Mouse (Mus musculus) thymus, adult 2 months (tissue): Measurements from ENCODE around the gene Pld6.

Source experiments
- CTCF ChIP-seq: fragments of 200-500 bp; IDR thresholded peaks from 2 replicates; pipeline ENCODE4 v1.5.1; 2012; ENCODE audit warnings: mild to moderate bottlenecking, control low read depth, low read length, moderate library complexity, borderline replicate concordance; ENCODE audit not compliant: control insufficient read depth, poor library complexity, insufficient read depth; ENCODE audit errors: extremely low read depth
- POLR2A ChIP-seq: fragments of 200-500 bp; IDR thresholded peaks from 2 replicates; pipeline ENCODE4 v1.6.1; 2012; ENCODE audit warnings: mild to moderate bottlenecking, low read length, control low read depth, moderate library complexity; ENCODE audit not compliant: control insufficient read depth, poor library complexity, insufficient read depth; ENCODE audit errors: extremely low read depth

DNA sequence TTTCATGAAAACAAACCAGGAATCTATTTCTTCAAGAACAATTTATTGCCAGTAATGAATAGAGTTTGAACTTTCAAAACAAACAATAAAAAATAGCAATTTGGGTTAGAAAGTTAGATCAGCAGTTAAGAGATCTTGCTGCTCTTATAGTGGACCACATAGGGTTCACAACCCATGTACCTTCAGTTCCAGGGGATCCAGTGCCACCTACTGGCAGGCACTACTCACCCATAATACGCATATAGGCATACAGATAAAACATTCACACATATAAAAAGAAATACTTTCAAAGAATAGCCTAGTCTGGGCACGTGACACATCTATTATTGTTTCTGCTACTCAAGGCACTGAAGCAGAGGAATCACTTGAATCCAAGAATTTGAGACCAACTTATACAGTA, 40.8 kb downstream of the Pld6 start:
- TF ChIP-seq CTCF (no peak), POLR2A (no peak)
